In the genomic region with DNA sequence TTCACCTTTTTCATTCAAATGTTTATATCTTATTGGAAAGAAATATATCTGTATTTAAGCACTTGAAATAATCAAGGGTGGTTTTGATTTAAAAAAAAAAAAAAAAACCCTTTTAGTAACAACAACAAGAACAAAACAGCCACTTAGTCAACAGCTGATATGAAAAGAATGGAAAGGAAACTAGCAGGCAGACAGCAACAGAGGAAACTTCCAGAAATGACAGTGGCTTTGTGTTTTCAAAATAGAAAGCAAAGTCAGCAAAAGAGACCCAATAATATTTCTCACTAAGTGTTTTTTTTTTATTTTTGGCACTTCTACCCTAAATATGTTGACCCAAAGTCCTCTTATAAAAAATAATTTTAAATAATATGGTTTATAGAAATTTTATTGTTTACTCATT, we compare ENCODE assay signal across 27 mouse cellular contexts.
"Had no signal": no experiment of that assay in that cellular context is flagged by ENCODE, and none has a peak within 500 bp of the region (broad histone marks: within the 10 kb centered on the region; RNA-seq: fewer than 3 reads in every experiment).

No protein-coding gene starts in this region.

- H3K4me1 ChIP-seq: heart, embryonic 15.5 days; hindbrain, embryonic 13.5 days; hindbrain, embryonic 15.5 days; intestine, embryonic 15.5 days; limb, embryonic 10.5 days; limb, embryonic 12.5 days; liver, embryonic 13.5 days; liver, embryonic 15.5 days had no signal

- ATAC-seq: hindbrain, postnatal 0 days; inflammation-experienced regulatory T-cells, adult 6 months; intestine, embryonic 15.5 days; intestine, postnatal 0 days had no signal

- H3K27ac ChIP-seq: gastrocnemius, adult 2 months; heart, embryonic 10.5 days; heart, embryonic 13.5 days; heart, embryonic 15.5 days; hindbrain, embryonic 13.5 days; hindbrain, embryonic 15.5 days; hindbrain, postnatal 0 days; intestine, embryonic 15.5 days; layer of hippocampus, adult 2 months; left cerebral cortex, adult 2 months; limb, embryonic 10.5 days; limb, embryonic 12.5 days; liver, embryonic 13.5 days; liver, embryonic 15.5 days had no signal

- DNase-seq: gastrocnemius, adult 2 months; gastrocnemius, postnatal 10 days; gastrocnemius, postnatal 25 days; heart, adult 18-20 months; heart, postnatal 14 days; heart, postnatal 36 days; kidney, adult 18-20 months; kidney, adult 8-10 months; kidney, postnatal 10 days; kidney, postnatal 25 days; kidney, postnatal 4 days; liver; liver, embryonic 13.5 days had no signal

- H3K9ac ChIP-seq: heart, embryonic 13.5 days; heart, embryonic 15.5 days; hindbrain, embryonic 13.5 days; hindbrain, embryonic 15.5 days; intestine, embryonic 15.5 days; limb, embryonic 12.5 days; liver, embryonic 13.5 days; liver, embryonic 15.5 days had no signal

- H3K4me3 ChIP-seq: gastrocnemius, adult 2 months; heart, embryonic 10.5 days; heart, embryonic 13.5 days; heart, embryonic 15.5 days; hindbrain, embryonic 13.5 days; hindbrain, embryonic 15.5 days; intestine, embryonic 15.5 days; layer of hippocampus, adult 2 months; left cerebral cortex, adult 2 months; limb, embryonic 10.5 days; limb, embryonic 12.5 days; liver, embryonic 13.5 days; liver, embryonic 15.5 days had no signal

- H3K4me2 ChIP-seq: heart, embryonic 13.5 days; heart, embryonic 15.5 days; hindbrain, embryonic 13.5 days; hindbrain, embryonic 15.5 days; intestine, embryonic 15.5 days; limb, embryonic 12.5 days; liver, embryonic 13.5 days; liver, embryonic 15.5 days had no signal

- H3K27me3 ChIP-seq: heart, embryonic 13.5 days; heart, embryonic 15.5 days; hindbrain, embryonic 13.5 days; hindbrain, embryonic 15.5 days; intestine, embryonic 15.5 days; limb, embryonic 12.5 days; liver, embryonic 13.5 days; liver, embryonic 15.5 days had no signal

- H3K9me3 ChIP-seq: heart, embryonic 10.5 days; heart, embryonic 13.5 days; heart, embryonic 15.5 days; hindbrain, embryonic 13.5 days; hindbrain, embryonic 15.5 days; intestine, embryonic 15.5 days; limb, embryonic 10.5 days; limb, embryonic 12.5 days; liver, embryonic 13.5 days; liver, embryonic 15.5 days had no signal
